Mouse (Mus musculus) forebrain, embryonic 10.5 days (tissue): ENCODE measurements around the gene Unc13d. TPM values are rescaled to one million over a fixed set of nuclear protein-coding genes. Genes with fewer than 3 reads are reported as not detected.
"Not testable (repeated sequence)": the region's sequence is repeated elsewhere in the genome, so short reads cannot be mapped to it uniquely, and the experiment has no call there.

Experiments
- DNase-seq: peaks from one replicate; pipeline ENCODE4 v3.0.0-alpha.2; 2017; ENCODE audit warnings: low spot score; ENCODE audit errors: extremely low spot score
- H3K27ac ChIP-seq: fragments of 300-500 bp; sonication (generic); 2 replicates; pipeline ENCODE4 v1.5.1; 2016; ENCODE audit warnings: mild to moderate bottlenecking
- H3K27me3 ChIP-seq: fragments of 300-500 bp; sonication (generic); 2 replicates; pipeline ENCODE4 v1.6.1; 2016; ENCODE audit warnings: mild to moderate bottlenecking; ENCODE audit not compliant: poor library complexity, severe bottlenecking
- H3K36me3 ChIP-seq: fragments of 300-500 bp; sonication (generic); replicated peaks from 2 replicates; pipeline ENCODE4 v1.6.1; 2016; ENCODE audit warnings: mild to moderate bottlenecking, moderate library complexity
- H3K4me1 ChIP-seq: fragments of 300-500 bp; sonication (generic); 2 replicates; pipeline ENCODE4 v1.6.1; 2016
- H3K4me3 ChIP-seq: fragments of 300-500 bp; sonication (generic); 2 replicates; pipeline ENCODE4 v1.5.1; 2016; ENCODE audit warnings: mild to moderate bottlenecking, moderate library complexity
- H3K9me3 ChIP-seq: fragments of 300-500 bp; sonication (generic); 2 replicates; pipeline ENCODE4 v1.6.1; 2016; ENCODE audit warnings: mild to moderate bottlenecking, moderate library complexity
- WGBS: fragments of 180-500 bp; shearing (Covaris S2); methylation state at CpG from one replicate; pipeline ENCODE4 v1.1.7; 2016; 5-methylcytosine and 5-hydroxymethylcytosine counted together
- polyA plus RNA-seq: library from polyadenylated mRNA; unstranded; fragments of >200 nt; fragmentation: Nextera tagmentation; extraction: Ambion mirVana; gene quantifications from 2 replicates; pipeline ENCODE4 v1.2.1, GENCODE M21; 2016

Gene Unc13d
- 3.7 and 3.8 TPM in 2 replicates for polyA plus RNA-seq

DNA sequence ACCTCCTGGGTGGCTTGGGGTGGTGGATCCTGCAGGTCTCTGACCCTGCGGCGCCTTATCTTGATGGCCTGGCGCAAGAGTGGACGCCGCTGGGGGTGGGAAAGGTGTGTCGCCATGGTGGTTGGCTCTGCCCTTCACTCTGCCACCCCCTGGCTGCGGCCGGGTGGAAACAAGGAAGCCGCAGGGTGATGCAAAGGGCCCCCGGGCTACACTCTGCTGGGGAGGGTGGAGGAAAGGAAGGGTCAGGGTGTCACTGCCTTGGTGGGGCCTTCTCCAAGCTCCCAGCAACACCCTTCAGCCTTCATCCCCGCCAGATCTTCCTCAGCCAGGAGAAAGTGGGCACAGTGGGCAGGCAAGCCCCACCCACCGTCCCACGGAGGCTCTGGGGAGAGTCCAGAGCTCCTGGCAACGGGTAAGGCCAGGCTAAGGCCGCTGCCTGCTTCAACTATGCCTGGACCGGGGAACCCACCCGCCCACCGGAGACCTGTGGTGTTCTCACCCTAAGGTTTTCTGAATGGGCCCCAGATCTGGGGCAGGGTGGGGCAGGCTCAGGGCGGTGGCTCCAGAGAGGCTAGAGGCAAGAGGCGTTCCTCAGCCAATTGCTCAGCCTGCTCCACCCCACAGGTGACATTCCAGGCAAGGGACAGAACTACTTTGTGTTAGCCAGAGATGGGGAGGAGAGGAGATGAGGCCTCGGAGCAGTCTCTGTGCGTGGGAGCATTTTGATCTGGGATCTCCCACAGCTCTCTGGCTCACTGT is at the start of gene Unc13d:
TSS of gene Unc13d (minus strand) at position 516 of the 759 bp plus-strand sequence.
- H3K27me3 ChIP-seq: no peaks in the 10 kb centered on the region
- no peaks in the 10 kb centered on the region for H3K9me3 ChIP-seq
- WGBS: 72% methylated on average over 22 of the region's 22 CpGs
- peaks cover 40% of the 10 kb centered on the region for H3K36me3 ChIP-seq
- peak within 1 kb of the TSS; percentile 86 for H3K27ac ChIP-seq
- peaks cover 66% of the 10 kb centered on the region for H3K4me1 ChIP-seq
- H3K4me3 ChIP-seq: peak within 1 kb of the TSS; percentile 47
- no peak for DNase-seq

- DNase-seq: no peak
- Histone ChIP-seq H3K4me1 (peaks cover 43% of the 10 kb centered on the region), H3K27me3 (peaks cover 20% of the 10 kb centered on the region), H3K4me3 (no peak overlapping the region), H3K36me3 (peaks cover 17% of the 10 kb centered on the region), H3K9me3 (no peaks in the 10 kb centered on the region), H3K27ac (no peak overlapping the region)
- 96% methylated on average over 15 of the region's 15 CpGs for WGBS
Observed at GRCm38 (mm10) chr11:116126261-116126660, 48.5 kb upstream of the Unc13d start.

DNA sequence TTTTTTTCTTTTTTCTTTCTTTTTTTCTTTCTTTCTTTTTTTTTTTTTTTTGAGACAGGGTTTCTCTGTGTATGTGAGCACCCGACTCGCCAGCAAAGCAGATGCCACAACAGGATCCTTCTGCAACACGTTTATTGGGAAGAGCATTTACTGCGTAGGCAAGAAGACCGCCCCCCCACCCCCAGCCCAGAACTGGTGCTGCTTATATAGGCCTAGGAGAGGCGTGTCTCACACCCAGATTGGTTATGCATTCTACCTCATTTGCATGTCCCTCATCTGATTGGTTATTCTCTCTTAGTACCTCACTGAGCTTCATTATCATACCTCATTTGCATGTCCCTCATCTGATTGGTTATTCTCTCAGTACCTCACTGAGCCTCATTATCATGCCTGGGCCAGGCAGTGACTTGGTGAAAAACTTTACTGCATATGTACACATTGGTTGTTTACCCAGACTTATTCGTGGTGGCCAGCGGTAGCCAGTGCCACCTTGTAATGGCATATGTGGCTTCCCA is 44.0 kb upstream of the Unc13d start:
- Histone ChIP-seq H3K4me1 (peaks cover 21% of the 10 kb centered on the region), H3K36me3 (peaks cover 17% of the 10 kb centered on the region)
- not testable (repeated sequence) for H3K4me3 ChIP-seq, H3K9me3 ChIP-seq, H3K27me3 ChIP-seq, DNase-seq, H3K27ac ChIP-seq
- 97% methylated on average over 8 of the region's 8 CpGs for WGBS

DNA sequence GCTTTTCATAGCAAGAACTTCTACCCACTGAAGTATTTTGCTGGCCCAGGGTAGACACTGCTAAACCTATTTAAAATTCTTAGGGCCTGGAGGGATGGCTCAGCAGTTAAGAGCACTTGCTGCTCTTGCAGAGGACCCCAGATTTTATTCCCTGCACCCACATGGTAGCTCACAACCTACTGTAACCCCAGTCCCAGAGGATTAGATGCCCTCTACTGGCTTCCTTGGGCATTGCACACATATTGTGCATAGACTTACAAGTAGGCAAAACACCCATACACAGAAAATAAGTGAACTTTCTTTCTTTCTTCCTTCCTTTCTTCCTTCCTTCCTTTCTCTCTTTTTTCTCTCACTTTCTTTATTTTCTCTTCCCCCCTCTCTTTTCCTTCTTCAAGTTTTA is 40.1 kb upstream of the Unc13d start:
- peaks cover 4% of the 10 kb centered on the region; the same call in 1 of the 2 replicates for H3K36me3 ChIP-seq
- H3K9me3 ChIP-seq: no peaks in the 10 kb centered on the region
- no peak overlapping the region for H3K27ac ChIP-seq
- peaks cover 17% of the 10 kb centered on the region for H3K4me1 ChIP-seq
- no peak for DNase-seq
- no peaks in the 10 kb centered on the region for H3K27me3 ChIP-seq
- no peak overlapping the region for H3K4me3 ChIP-seq

DNA sequence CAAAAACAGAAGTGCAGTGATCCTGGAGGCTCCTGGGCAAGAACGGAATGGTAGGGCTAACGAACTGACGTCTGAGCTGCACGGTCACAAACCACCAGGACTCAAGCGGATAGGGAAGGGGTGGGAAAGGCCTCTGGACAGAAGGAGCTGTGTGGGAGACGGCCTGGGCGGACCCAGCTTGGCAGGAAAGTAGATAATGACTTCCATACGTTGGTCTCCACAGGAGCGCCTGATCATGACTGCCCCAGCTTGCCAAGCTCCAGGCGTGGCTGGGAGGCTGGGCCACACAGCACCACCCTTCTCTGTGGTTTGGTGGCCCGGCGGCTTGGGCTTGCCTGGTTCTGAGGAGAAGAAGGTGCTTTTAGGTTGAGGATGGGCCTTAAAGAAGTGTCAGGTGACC is 39.5 kb upstream of the Unc13d start:
- no peaks in the 10 kb centered on the region for H3K9me3 ChIP-seq
- no peak for DNase-seq
- H3K27ac ChIP-seq: no peak overlapping the region
- peaks cover 1% of the 10 kb centered on the region for H3K27me3 ChIP-seq
- peaks cover 17% of the 10 kb centered on the region for H3K4me1 ChIP-seq
- no peak overlapping the region for H3K4me3 ChIP-seq
- 68% methylated on average over 12 of the region's 12 CpGs for WGBS
- H3K36me3 ChIP-seq: peaks cover 2% of the 10 kb centered on the region; the same call in 1 of the 2 replicates

DNA sequence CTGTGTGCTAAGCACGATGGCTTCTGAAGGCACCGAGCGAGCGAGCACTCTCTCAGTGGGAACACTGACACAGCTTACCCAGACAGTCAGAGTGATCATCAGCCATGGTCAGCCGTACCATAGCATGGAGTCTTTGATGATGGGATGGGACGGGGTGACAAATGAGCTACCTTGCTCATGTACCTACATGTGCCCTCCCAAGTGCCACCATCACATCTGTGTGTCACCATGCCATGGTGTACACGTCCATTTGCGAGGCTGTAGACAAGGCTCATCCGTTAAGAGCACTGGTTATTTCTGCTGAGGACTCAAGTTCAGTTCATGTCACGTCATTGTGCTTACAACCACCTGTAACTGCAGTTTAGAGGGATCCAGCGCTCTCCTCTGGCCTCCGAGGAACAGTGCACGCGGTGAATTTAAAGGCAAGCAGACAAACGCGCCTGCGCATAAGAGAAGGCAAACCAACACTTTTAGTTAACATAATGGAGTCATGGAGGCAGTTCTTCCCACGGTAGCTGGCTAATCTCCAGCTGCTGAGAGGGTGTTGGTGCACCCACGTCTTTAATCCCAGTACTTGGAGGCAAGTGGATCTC is 33.9 kb upstream of the Unc13d start:
- no peak for DNase-seq
- H3K36me3 ChIP-seq: no peaks in the 10 kb centered on the region
- H3K9me3 ChIP-seq: no peaks in the 10 kb centered on the region
- H3K4me1 ChIP-seq: peaks cover 39% of the 10 kb centered on the region
- no peak overlapping the region for H3K4me3 ChIP-seq
- WGBS: 86% methylated on average over 19 of the region's 19 CpGs
- peaks cover 57% of the 10 kb centered on the region for H3K27me3 ChIP-seq
- no peak overlapping the region for H3K27ac ChIP-seq

DNA sequence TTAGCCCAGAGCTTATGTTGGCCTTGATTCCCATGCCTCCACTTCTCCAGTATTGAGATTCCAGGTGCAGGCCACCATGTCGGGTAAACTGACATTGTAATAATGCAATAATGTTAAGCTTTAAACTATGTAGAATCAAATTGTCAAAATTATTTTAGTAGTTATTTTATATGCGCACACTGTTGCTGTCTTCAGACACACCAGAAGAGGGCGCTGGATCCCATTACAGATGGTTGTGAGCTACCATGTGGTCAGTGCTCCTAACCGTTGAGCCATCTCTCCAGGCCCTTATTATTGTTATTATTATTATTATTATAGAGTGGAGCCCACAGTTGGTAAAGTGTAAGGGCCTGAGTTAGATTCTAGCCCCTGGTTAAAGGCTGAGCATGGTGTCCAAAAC is 33.3 kb upstream of the Unc13d start:
- no peak for DNase-seq
- Histone ChIP-seq H3K9me3 (no peaks in the 10 kb centered on the region), H3K4me1 (peaks cover 44% of the 10 kb centered on the region), H3K27me3 (peaks cover 63% of the 10 kb centered on the region), H3K36me3 (no peaks in the 10 kb centered on the region), H3K4me3 (no peak overlapping the region), H3K27ac (no peak overlapping the region)
- WGBS: 78% methylated on average over 4 of the region's 4 CpGs

DNA sequence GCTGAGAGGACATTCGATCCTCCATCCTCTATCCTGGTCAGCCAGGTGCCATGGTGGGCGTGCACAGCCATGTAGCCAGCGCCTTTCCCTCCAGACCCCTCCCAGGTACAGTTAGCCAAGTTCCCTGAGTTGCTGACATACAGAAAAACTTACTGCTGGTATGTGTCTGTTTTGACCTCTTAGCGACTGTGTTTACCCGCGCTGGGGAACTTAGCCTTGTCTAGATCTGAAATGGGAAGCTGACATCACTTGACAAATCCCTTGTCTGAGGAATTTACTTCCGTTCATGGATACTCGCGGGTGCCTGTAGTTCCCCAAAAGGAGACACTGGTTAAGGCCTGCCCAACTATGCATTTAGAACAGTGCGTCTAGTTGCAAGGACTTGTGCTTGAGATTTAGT is 32.8 kb upstream of the Unc13d start:
- Histone ChIP-seq H3K9me3 (no peaks in the 10 kb centered on the region), H3K36me3 (no peaks in the 10 kb centered on the region), H3K27ac (0 out of 2 replicates have a peak overlapping the region, but pooled peaks have one; percentile 67), H3K4me1 (peaks cover 49% of the 10 kb centered on the region), H3K27me3 (peaks cover 68% of the 10 kb centered on the region), H3K4me3 (peak overlapping the region; percentile 44)
- no peak for DNase-seq
- WGBS: 38% methylated on average over 10 of the region's 10 CpGs

GRCm38 (mm10) chr11:116110131-116110530 is 32.4 kb upstream of the Unc13d start:
- H3K27me3 ChIP-seq: peaks cover 72% of the 10 kb centered on the region
- peak overlapping the region; percentile 44 for H3K4me3 ChIP-seq
- peak overlapping the region; percentile 67 for H3K27ac ChIP-seq
- no peaks in the 10 kb centered on the region for H3K9me3 ChIP-seq
- DNase-seq: no peak
- WGBS: 3% methylated on average over 35 of the region's 35 CpGs
- H3K4me1 ChIP-seq: peaks cover 49% of the 10 kb centered on the region
- H3K36me3 ChIP-seq: no peaks in the 10 kb centered on the region

GRCm38 (mm10) chr11:116109441-116110081 is 31.8 kb upstream of the Unc13d start:
- H3K4me3 ChIP-seq: peak overlapping the region; percentile 44
- no peak for DNase-seq
- no peaks in the 10 kb centered on the region for H3K36me3 ChIP-seq
- H3K4me1 ChIP-seq: peaks cover 52% of the 10 kb centered on the region
- peaks cover 78% of the 10 kb centered on the region for H3K27me3 ChIP-seq
- peak overlapping the region; percentile 67 for H3K27ac ChIP-seq
- no peaks in the 10 kb centered on the region for H3K9me3 ChIP-seq
- 3% methylated on average over 70 of the region's 70 CpGs for WGBS

DNA sequence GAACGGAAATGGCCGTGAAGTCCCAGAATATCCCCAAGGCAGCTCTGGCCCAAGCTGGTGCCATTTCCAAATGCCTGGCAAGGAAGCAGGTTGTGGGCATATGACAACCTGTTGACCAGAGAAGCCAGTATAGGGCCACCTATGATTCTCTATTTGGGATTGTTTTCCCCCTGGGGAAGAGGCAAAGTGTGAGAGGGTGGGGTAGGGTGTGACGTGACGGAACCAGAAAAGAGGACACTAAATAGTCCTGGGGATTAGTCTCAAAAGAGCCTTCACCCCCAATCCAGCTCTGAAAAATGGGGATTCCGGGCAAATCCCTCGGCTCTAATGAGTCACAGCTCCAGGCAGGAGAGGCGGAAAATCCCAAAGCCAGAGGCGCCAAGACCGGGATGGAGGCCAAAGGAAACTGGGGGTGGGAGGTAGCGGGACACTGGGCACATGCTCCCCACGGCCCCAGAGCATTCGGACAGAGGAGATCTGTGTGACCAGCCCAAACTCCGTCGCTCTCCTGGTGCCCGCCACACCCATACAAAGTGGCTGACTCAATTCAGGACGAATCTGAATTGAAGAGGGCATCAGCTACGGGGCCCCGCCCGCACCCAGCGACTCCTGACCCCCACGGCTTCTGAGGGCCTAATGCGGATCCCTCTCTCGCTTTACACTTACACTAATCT is 30.8 kb upstream of the Unc13d start:
- Histone ChIP-seq H3K27ac (no peak overlapping the region), H3K4me1 (peaks cover 62% of the 10 kb centered on the region), H3K27me3 (peaks cover 88% of the 10 kb centered on the region), H3K36me3 (no peaks in the 10 kb centered on the region), H3K9me3 (no peaks in the 10 kb centered on the region), H3K4me3 (peak overlapping the region; percentile 44)
- 3% methylated on average over 23 of the region's 23 CpGs for WGBS
- DNase-seq: no peak

GRCm38 (mm10) chr11:116107777-116108285 is 30.1 kb upstream of the Unc13d start:
- H3K36me3 ChIP-seq: no peaks in the 10 kb centered on the region
- peaks cover 67% of the 10 kb centered on the region for H3K4me1 ChIP-seq
- 0 out of 2 replicates have a peak overlapping the region, but pooled peaks have one; percentile 45 for H3K27ac ChIP-seq
- DNase-seq: no peak
- H3K9me3 ChIP-seq: no peaks in the 10 kb centered on the region
- peaks cover 92% of the 10 kb centered on the region for H3K27me3 ChIP-seq
- H3K4me3 ChIP-seq: peak overlapping the region; percentile 44
- WGBS: 5% methylated on average over 19 of the region's 19 CpGs
